Mouse (Mus musculus) cerebellum, adult 9-11 months (tissue): ENCODE measurements at regions not wholly inside any gene's neighbourhood (a gene's known extent, or its start where the extent isn't known, plus 50 kb on each side); places are given as distances from the start of the nearest gene placed in this dataset.

Source experiments
- DNase-seq: peaks from one replicate; pipeline ENCODE4 v3.0.0; 2022

- DNase-seq, result no peak
These were observed 227.7 kb downstream of the Mef2c start for GRCm38 (mm10) chr13:83731481-83732006.

- DNase-seq, result peak; percentile 75
These were observed 228.7 kb downstream of the Mef2c start for GRCm38 (mm10) chr13:83732283-83733121.

- peak; percentile 58 for DNase-seq
These were observed 229.6 kb downstream of the Mef2c start for GRCm38 (mm10) chr13:83733231-83733990.

- DNase-seq, result no peak
These were observed 230.3 kb downstream of the Mef2c start for GRCm38 (mm10) chr13:83733991-83734610.

GRCm38 (mm10) chr13:83734656-83735055 lies 230.8 kb downstream of the Mef2c start:
- no peak for DNase-seq

GRCm38 (mm10) chr13:83735101-83735500 lies 231.3 kb downstream of the Mef2c start:
- DNase-seq, result no peak

- DNase-seq, result peak; percentile 48
These were observed 232.0 kb downstream of the Mef2c start for GRCm38 (mm10) chr13:83735631-83736475.

GRCm38 (mm10) chr13:83737031-83737825 lies 233.4 kb downstream of the Mef2c start:
- DNase-seq, result peak; percentile 29

- peak; percentile 54 for DNase-seq
These were observed 234.1 kb downstream of the Mef2c start for GRCm38 (mm10) chr13:83737826-83738527.

- DNase-seq, result peak; percentile 67
These were observed 234.7 kb downstream of the Mef2c start for GRCm38 (mm10) chr13:83738528-83738981.

- no peak for DNase-seq
These were observed 235.3 kb downstream of the Mef2c start for GRCm38 (mm10) chr13:83739131-83739530.

GRCm38 (mm10) chr13:83739541-83740061 lies 235.8 kb downstream of the Mef2c start:
- DNase-seq, result peak; percentile 58

- DNase-seq, result no peak
These were observed 236.3 kb downstream of the Mef2c start for GRCm38 (mm10) chr13:83740101-83740500.

- DNase-seq, result peak; percentile 16
These were observed 236.9 kb downstream of the Mef2c start for GRCm38 (mm10) chr13:83740771-83741170.

- DNase-seq, result peak; percentile 26
These were observed 237.8 kb downstream of the Mef2c start for GRCm38 (mm10) chr13:83741591-83742021.

GRCm38 (mm10) chr13:83742102-83742501 lies 238.3 kb downstream of the Mef2c start:
- no peak for DNase-seq

- DNase-seq, result no peak
These were observed 238.7 kb downstream of the Mef2c start for GRCm38 (mm10) chr13:83742546-83742945.

GRCm38 (mm10) chr13:83743381-83743780 lies 239.5 kb downstream of the Mef2c start:
- peak; percentile 14 for DNase-seq

GRCm38 (mm10) chr13:83744110-83744752 lies 240.4 kb downstream of the Mef2c start:
- peak; percentile 15 for DNase-seq
